Mouse (Mus musculus): ENCODE data around the gene H2-DMb1.

DNA sequence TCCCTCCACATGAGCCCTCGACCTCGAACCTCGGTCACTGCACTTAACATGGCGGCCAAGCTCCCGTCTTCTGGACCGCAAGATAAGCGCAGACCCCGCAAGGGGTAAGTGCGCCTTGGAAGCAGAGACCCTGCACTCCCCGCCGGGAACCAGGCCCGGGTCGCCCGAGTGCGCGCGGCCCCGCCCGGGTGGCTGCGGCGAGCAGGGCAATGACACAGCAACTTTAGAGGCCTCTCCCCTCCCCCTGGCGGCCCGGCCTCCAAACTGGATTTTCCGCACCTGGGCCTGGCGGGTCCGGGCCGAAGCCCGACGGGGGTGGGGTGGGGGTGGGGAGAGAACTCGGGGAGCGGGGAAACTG, 32.1 kb upstream of the H2-DMb1 start:
- TF ChIP-seq EP300 (IDR thresholded peaks at IDR 0.05; ENCODE audit: low read length) (no peak), CTCF (conservative IDR thresholded peaks at IDR 0.05 in 1 of 2, IDR thresholded peaks at IDR 0.05 in 1 of 2; ENCODE audit: low read depth in 2 of 2, low read length in 2 of 2) (peak in 1 of 2 experiments; percentile 21; a peak in 1 of 4 replicates), USF2 (conservative IDR thresholded peaks at IDR 0.05; ENCODE audit: low read depth, low read length) (no peak), KAT2A (IDR thresholded peaks at IDR 0.05; ENCODE audit: insufficient replicate concordance, low read length) (peak; percentile 67; the same call in 1 of the 2 replicates), ELF1 (IDR thresholded peaks at IDR 0.05; ENCODE audit: low read depth, low read length) (no peak; the same call in 1 of the 2 replicates), SMC3 (IDR thresholded peaks at IDR 0.05; ENCODE audit: low read depth, low read length) (0 out of 2 replicates have a peak, but pooled peaks have one; percentile 9), POLR2A (IDR thresholded peaks at IDR 0.05; ENCODE audit: low read depth, low read length) (peak; percentile 23), CHD1 (IDR thresholded peaks at IDR 0.05; ENCODE audit: low read depth, low read length) (peak; percentile 97), CHD2 (IDR thresholded peaks at IDR 0.05; ENCODE audit: low read length) (no peak), MEF2A (IDR thresholded peaks at IDR 0.05; ENCODE audit: borderline replicate concordance, low read depth, low read length) (0 out of 2 replicates have a peak, but pooled peaks have one; percentile 2), MAX (IDR thresholded peaks at IDR 0.05; ENCODE audit: low read length) (no peak; the same call in 1 of the 2 replicates), HCFC1 (IDR thresholded peaks at IDR 0.05; ENCODE audit: low read depth, low read length) (no peak; the same call in 1 of the 2 replicates), JUND (conservative IDR thresholded peaks at IDR 0.05; ENCODE audit: low read depth, low read length) (no peak)
